Mouse (Mus musculus) neural tube, embryonic 11.5 days (tissue): ENCODE measurements at regions not wholly inside any gene's neighbourhood (a gene's known extent, or its start where the extent isn't known, plus 50 kb on each side); places are given as distances from the start of the nearest gene placed in this dataset.

ENCODE experiments used
- ATAC-seq: fragments of 200-750 bp; cut with Nextera tagmentation; 2 replicates; pipeline ENCODE4 v1.8.0; 2017; ENCODE audit warnings: moderate number of reproducible peaks, mild to moderate bottlenecking, moderate TSS enrichment, moderate library complexity; ENCODE audit not compliant: insufficient read depth, low FRiP score, low TSS enrichment
- DNase-seq: peaks from one replicate; pipeline ENCODE4 v3.0.0-alpha.2; 2015; ENCODE audit warnings: low spot score
- H3K27ac ChIP-seq: fragments of 300-500 bp; sonication (generic); 2 replicates; pipeline ENCODE4 v1.5.1; 2014; ENCODE audit warnings: low read depth, mild to moderate bottlenecking, low read length
- H3K27me3 ChIP-seq: fragments of 300-500 bp; sonication (generic); 2 replicates; pipeline ENCODE4 v1.6.1; 2014; ENCODE audit warnings: mild to moderate bottlenecking, low read length, mixed read lengths; ENCODE audit not compliant: control insufficient read depth, insufficient read depth
- H3K36me3 ChIP-seq: fragments of 300-500 bp; sonication (generic); 2 replicates; pipeline ENCODE4 v1.6.1; 2014; ENCODE audit warnings: mild to moderate bottlenecking, low read length, moderate library complexity, mixed read lengths; ENCODE audit not compliant: control insufficient read depth, insufficient read depth
- H3K4me1 ChIP-seq: fragments of 300-500 bp; sonication (generic); 2 replicates; pipeline ENCODE4 v1.6.1; 2014; ENCODE audit warnings: low read length, mixed read lengths; ENCODE audit not compliant: control insufficient read depth, insufficient read depth
- H3K4me2 ChIP-seq: fragments of 300-500 bp; sonication (generic); 2 replicates; pipeline ENCODE4 v1.6.1; 2014; ENCODE audit warnings: low read depth, mild to moderate bottlenecking, moderate library complexity
- H3K4me3 ChIP-seq: fragments of 300-500 bp; sonication (generic); 2 replicates; pipeline ENCODE4 v1.5.1; 2014; ENCODE audit warnings: low read depth, low read length
- H3K9ac ChIP-seq: fragments of 300-500 bp; sonication (generic); 2 replicates; pipeline ENCODE4 v1.6.1; 2014; ENCODE audit warnings: mild to moderate bottlenecking, low read length
- H3K9me3 ChIP-seq: fragments of 300-500 bp; sonication (generic); 2 replicates; pipeline ENCODE4 v1.6.1; 2016; ENCODE audit warnings: low read length; ENCODE audit not compliant: control insufficient read depth
- WGBS: fragments of 180-500 bp; shearing (Covaris S2); extraction: QIAGEN DNeasy Blood & Tissue Kit; methylation state at CpG from one replicate; pipeline ENCODE4 v1.1.7; 2014; 5-methylcytosine and 5-hydroxymethylcytosine counted together

GRCm38 (mm10) chr17:15193831-15194230, 152.5 kb upstream of the Gm3448 start:
- 70% methylated on average over 6 of the region's 6 CpGs for WGBS

GRCm38 (mm10) chr17:15192840-15193239, 151.5 kb upstream of the Gm3448 start:
- WGBS = 57% methylated on average over 7 of the region's 7 CpGs

More at GRCm38 (mm10) chr17:15193831-15194230, 152.5 kb upstream of the Gm3448 start:
- Histone ChIP-seq H3K36me3 (no peaks in the 10 kb centered on the region), H3K4me1 (peaks cover 12% of the 10 kb centered on the region), H3K27me3 (no peaks in the 10 kb centered on the region), H3K9ac (no peak overlapping the region), H3K9me3 (no peaks in the 10 kb centered on the region), H3K4me2 (no peak overlapping the region), H3K27ac (no peak overlapping the region), H3K4me3 (no peak overlapping the region)
- DNase-seq (no peak), ATAC-seq (no peak)

GRCm38 (mm10) chr17:15185217-15185616, 143.9 kb upstream of the Gm3448 start:
- no peak overlapping the region for H3K4me2 ChIP-seq
- H3K4me3 ChIP-seq = no peak overlapping the region
- H3K27me3 ChIP-seq = no peaks in the 10 kb centered on the region
- H3K9me3 ChIP-seq = no peaks in the 10 kb centered on the region
- no peaks in the 10 kb centered on the region for H3K36me3 ChIP-seq
- ATAC-seq (peak; percentile 89), DNase-seq (peak; percentile 49)
- H3K9ac ChIP-seq = 0 out of 2 replicates have a peak overlapping the region, but pooled peaks have one; percentile 10
- under 1% methylated on average over 5 of the region's 5 CpGs for WGBS
- H3K27ac ChIP-seq = 0 out of 2 replicates have a peak overlapping the region, but pooled peaks have one; percentile 34
- H3K4me1 ChIP-seq = peaks cover 19% of the 10 kb centered on the region

More at GRCm38 (mm10) chr17:15192840-15193239, 151.5 kb upstream of the Gm3448 start:
- ATAC-seq (no peak), DNase-seq (no peak)
- H3K27me3 ChIP-seq = no peaks in the 10 kb centered on the region
- H3K27ac ChIP-seq = no peak overlapping the region
- H3K36me3 ChIP-seq = no peaks in the 10 kb centered on the region
- no peak overlapping the region for H3K4me3 ChIP-seq
- H3K4me1 ChIP-seq = peaks cover 12% of the 10 kb centered on the region
- no peak overlapping the region for H3K4me2 ChIP-seq
- no peak overlapping the region for H3K9ac ChIP-seq
- no peaks in the 10 kb centered on the region for H3K9me3 ChIP-seq

- no peak overlapping the region for H3K4me2 ChIP-seq
- no peaks in the 10 kb centered on the region for H3K9me3 ChIP-seq
- H3K27me3 ChIP-seq = no peaks in the 10 kb centered on the region
- H3K4me1 ChIP-seq = peaks cover 19% of the 10 kb centered on the region
- ATAC-seq (no peak), DNase-seq (no peak)
- H3K27ac ChIP-seq = no peak overlapping the region
- H3K36me3 ChIP-seq = no peaks in the 10 kb centered on the region
- 67% methylated on average over 6 of the region's 6 CpGs for WGBS
- no peak overlapping the region for H3K4me3 ChIP-seq
- H3K9ac ChIP-seq = no peak overlapping the region
These were observed 142.5 kb upstream of the Gm3448 start for GRCm38 (mm10) chr17:15183800-15184199.

DNA sequence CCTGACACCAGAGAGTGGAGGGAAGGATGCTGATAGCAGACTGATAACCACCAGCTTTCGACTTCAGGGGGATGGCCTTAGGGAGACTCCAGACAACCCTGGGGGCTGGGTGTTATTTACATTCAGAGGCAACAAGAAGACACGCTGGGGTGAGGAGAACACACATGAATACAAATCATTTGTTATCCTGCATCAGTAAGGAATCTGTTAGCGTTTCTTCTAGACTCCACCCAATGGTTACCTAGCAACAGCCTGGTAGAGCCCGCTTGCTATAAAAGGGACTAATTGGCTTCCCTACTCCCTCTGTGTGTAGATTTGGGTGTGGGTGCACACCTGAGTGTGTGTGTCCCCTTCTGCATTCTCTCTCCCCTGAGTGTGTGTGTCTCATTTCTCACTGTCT, 140.8 kb upstream of the Gm3448 start:
- Histone ChIP-seq H3K27me3 (no peaks in the 10 kb centered on the region), H3K4me3 (no peak overlapping the region), H3K4me1 (peaks cover 19% of the 10 kb centered on the region), H3K27ac (no peak overlapping the region), H3K9ac (no peak overlapping the region), H3K9me3 (no peaks in the 10 kb centered on the region), H3K36me3 (no peaks in the 10 kb centered on the region), H3K4me2 (no peak overlapping the region)
- DNase-seq (no peak), ATAC-seq (no peak)
- WGBS = 25% methylated on average over 4 of the region's 4 CpGs

DNA sequence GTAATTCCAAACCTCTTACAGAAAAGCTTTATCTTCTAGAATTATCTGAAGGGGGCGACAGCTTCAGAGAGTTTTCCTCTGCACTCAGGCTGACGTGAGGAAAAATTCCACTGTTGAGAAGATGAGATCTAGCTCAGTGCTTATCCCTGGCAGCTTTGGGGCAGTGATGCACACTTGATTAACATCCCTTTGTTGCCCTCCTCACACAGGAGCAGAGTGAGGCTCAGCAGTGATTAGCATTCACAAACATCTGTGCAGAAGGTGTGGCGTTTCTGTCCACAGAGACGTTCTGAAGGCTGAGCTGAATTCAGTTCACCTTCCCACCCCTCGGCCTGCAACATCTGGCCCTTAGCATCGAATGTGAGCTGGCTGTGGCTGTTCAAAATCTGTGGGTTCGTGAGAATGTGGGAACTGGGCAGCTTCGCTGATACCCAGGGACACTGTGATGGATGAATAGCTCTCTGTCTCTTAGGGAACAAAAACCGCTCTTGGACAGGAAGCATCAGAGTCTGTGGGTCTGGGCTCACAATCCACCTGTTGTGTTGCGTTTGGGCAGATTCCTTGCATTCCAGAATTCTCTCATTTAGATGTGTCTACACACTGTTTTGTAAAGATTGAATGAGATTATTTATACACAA, 139.0 kb upstream of the Gm3448 start:
- no peak for ATAC-seq
- no peak overlapping the region for H3K4me2 ChIP-seq
- H3K9ac ChIP-seq = no peak overlapping the region
- WGBS = 26% methylated on average over 10 of the region's 10 CpGs
- DNase-seq = no peak
- H3K36me3 ChIP-seq = no peaks in the 10 kb centered on the region
- 0 out of 2 replicates have a peak overlapping the region, but pooled peaks have one; percentile 8 for H3K27ac ChIP-seq
- no peak overlapping the region for H3K4me3 ChIP-seq
- no peaks in the 10 kb centered on the region for H3K9me3 ChIP-seq
- H3K27me3 ChIP-seq = no peaks in the 10 kb centered on the region
- H3K4me1 ChIP-seq = peaks cover 16% of the 10 kb centered on the region

GRCm38 (mm10) chr17:15179411-15179951, 138.1 kb upstream of the Gm3448 start:
- Histone ChIP-seq H3K9me3 (no peaks in the 10 kb centered on the region), H3K4me1 (peaks cover 8% of the 10 kb centered on the region), H3K4me2 (no peak overlapping the region), H3K27me3 (no peaks in the 10 kb centered on the region), H3K4me3 (no peak overlapping the region), H3K9ac (no peak overlapping the region), H3K36me3 (no peaks in the 10 kb centered on the region), H3K27ac (no peak overlapping the region)
- 59% methylated on average over 4 of the region's 4 CpGs for WGBS
- ATAC-seq (no peak), DNase-seq (no peak)

DNA sequence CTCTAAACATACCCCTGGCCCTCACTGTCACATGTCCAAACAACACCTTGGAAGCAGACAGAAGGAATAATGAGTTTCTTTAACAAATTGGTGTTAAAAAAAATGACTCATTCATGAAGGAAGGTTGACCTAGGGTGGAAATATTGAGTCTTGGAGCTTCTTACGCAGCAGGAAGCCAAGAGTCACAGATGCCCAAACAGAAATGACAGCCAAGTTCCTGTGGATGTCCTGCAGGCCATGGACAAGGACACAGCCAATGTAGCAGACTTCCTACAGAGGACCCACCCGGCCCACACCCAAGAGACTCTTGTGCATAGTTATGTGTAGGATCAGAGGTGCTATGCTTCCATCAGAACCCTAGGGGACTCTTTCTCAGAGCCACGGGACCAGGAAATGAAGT, 136.1 kb upstream of the Gm3448 start:
- H3K9me3 ChIP-seq = no peaks in the 10 kb centered on the region
- peaks cover 6% of the 10 kb centered on the region for H3K4me1 ChIP-seq
- H3K4me3 ChIP-seq = no peak overlapping the region
- no peak overlapping the region for H3K9ac ChIP-seq
- no peak overlapping the region for H3K27ac ChIP-seq
- 83% methylated on average over 3 of the region's 3 CpGs for WGBS
- no peaks in the 10 kb centered on the region for H3K36me3 ChIP-seq
- H3K4me2 ChIP-seq = no peak overlapping the region
- ATAC-seq (no peak), DNase-seq (no peak)
- H3K27me3 ChIP-seq = no peaks in the 10 kb centered on the region

GRCm38 (mm10) chr17:15174354-15174953, 133.1 kb upstream of the Gm3448 start:
- no peak for DNase-seq
- no peaks in the 10 kb centered on the region for H3K9me3 ChIP-seq
- no peak overlapping the region for H3K4me2 ChIP-seq
- H3K27me3 ChIP-seq = no peaks in the 10 kb centered on the region
- no peaks in the 10 kb centered on the region for H3K36me3 ChIP-seq
- no peak for ATAC-seq
- H3K4me1 ChIP-seq = no peaks in the 10 kb centered on the region
- 59% methylated on average over 9 of the region's 9 CpGs for WGBS
- H3K27ac ChIP-seq = no peak overlapping the region
- H3K4me3 ChIP-seq = no peak overlapping the region
- no peak overlapping the region for H3K9ac ChIP-seq
